Mouse (Mus musculus) cerebellum, postnatal 10 days (tissue): ENCODE measurements around the gene Pik3cd.
A peak's percentile ranks its signal among the peaks of the same experiment; 100 is the strongest.
"Not testable (repeated sequence)": the region's sequence is repeated elsewhere in the genome, so short reads cannot be mapped to it uniquely, and the experiment has no call there.

ENCODE experiments used
- DNase-seq, 2 experiments: peaks; one replicate each; pipeline ENCODE4 v3.0.0; 2021; ENCODE audit warnings: mixed read lengths in 2 of 2

The Pik3cd gene

GRCm38 (mm10) chr4:149702210-149702979 lies at the start of gene Pik3cd:
TSS of gene Pik3cd (minus strand) at chr4:149702571.
- DNase-seq, result no peak

- no peak for DNase-seq
Measured at GRCm38 (mm10) chr4:149750671-149751070, 48.3 kb upstream of the Pik3cd start.

GRCm38 (mm10) chr4:149749663-149750015 lies 47.3 kb upstream of the Pik3cd start:
- not testable (repeated sequence) for DNase-seq

- no peak for DNase-seq
Measured at GRCm38 (mm10) chr4:149749003-149749662, 46.8 kb upstream of the Pik3cd start.

- DNase-seq, result no peak
Measured at GRCm38 (mm10) chr4:149744119-149744518, 41.7 kb upstream of the Pik3cd start.

GRCm38 (mm10) chr4:149742011-149742530 lies 39.7 kb upstream of the Pik3cd start:
- DNase-seq, result no peak

GRCm38 (mm10) chr4:149740301-149740700 lies 37.9 kb upstream of the Pik3cd start:
- no peak for DNase-seq

GRCm38 (mm10) chr4:149739478-149739877 lies 37.1 kb upstream of the Pik3cd start:
- no peak for DNase-seq

GRCm38 (mm10) chr4:149737383-149738324 lies 35.3 kb upstream of the Pik3cd start, which contains the start of gene Tmem201:
TSS of gene Tmem201 (minus strand) at chr4:149738044.
- peak; percentile 99 for DNase-seq

GRCm38 (mm10) chr4:149736581-149736980 lies 34.2 kb upstream of the Pik3cd start:
- peak; percentile 92 to 95 for DNase-seq

- DNase-seq, result peak in 1 of 2 experiments; percentile 59
Measured at GRCm38 (mm10) chr4:149735624-149736250, 33.4 kb upstream of the Pik3cd start.

GRCm38 (mm10) chr4:149734730-149735475 lies 32.5 kb upstream of the Pik3cd start:
- DNase-seq, result peak; percentile 66 to 74

- no peak for DNase-seq
Measured at GRCm38 (mm10) chr4:149734246-149734645, 31.9 kb upstream of the Pik3cd start.

GRCm38 (mm10) chr4:149733748-149734147 lies 31.4 kb upstream of the Pik3cd start:
- peak; percentile 56 to 62 for DNase-seq

GRCm38 (mm10) chr4:149732800-149733199 lies 30.4 kb upstream of the Pik3cd start:
- no peak for DNase-seq

GRCm38 (mm10) chr4:149732313-149732712 lies 29.9 kb upstream of the Pik3cd start:
- no peak for DNase-seq

- DNase-seq, result no peak
Measured at GRCm38 (mm10) chr4:149730827-149731226, 28.5 kb upstream of the Pik3cd start.

- DNase-seq, result no peak
Measured at GRCm38 (mm10) chr4:149728810-149729209, 26.4 kb upstream of the Pik3cd start.

GRCm38 (mm10) chr4:149727636-149728035 lies 25.3 kb upstream of the Pik3cd start:
- DNase-seq, result no peak

- peak; percentile 97 to 98 for DNase-seq
Measured at GRCm38 (mm10) chr4:149725661-149726350, 23.4 kb upstream of the Pik3cd start.
